Mouse (Mus musculus): Measurements from ENCODE around the gene Pfdn2. TPM values are rescaled to one million over a fixed set of nuclear protein-coding genes. Genes with fewer than 3 reads are reported as not detected.

Pfdn2 gene
- total and polyA plus RNA-seq, 3 experiments = 36.2 to 329 TPM; not detected in 1

DNA sequence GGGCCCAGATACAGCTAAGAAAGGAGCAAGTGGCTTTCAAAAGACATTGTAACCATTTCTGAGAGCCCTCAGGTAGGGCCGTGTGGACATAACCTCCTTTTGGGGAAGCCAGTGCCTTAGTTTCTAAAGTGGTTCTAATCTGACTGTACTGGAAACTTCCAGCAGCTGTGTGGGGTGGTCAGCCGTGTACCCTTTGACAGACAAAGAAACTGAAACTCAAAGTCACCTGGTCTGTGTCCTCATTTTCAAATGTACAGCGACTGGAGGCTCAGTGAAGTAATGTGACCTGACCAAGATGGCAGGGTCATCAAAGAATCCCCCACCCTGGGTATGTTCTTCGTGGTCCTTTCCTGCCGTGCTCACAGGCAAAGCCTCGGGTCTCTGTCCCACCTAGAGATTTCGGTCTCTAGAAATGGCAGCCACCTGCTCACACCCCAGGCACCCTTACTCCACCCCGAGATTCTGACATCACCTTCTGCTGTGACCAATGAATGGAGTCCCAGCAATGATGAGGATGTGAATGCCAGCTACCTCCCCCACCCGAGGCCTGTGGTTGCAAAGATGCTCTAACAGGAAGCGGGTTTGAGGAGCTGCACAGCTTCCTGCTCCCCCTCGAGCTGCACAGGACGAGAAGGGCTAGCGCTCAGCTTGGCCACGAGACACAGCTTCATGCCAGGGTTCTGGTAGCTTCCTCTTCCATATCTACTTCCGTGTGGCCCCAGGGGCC, 43.1 kb downstream of the Pfdn2 start, which contains the start of gene Arhgap30:
TSS of gene Arhgap30 (plus strand) at position 579 of the 727 bp plus-strand sequence.
- H3K27ac ChIP-seq (ENCODE audit: control insufficient read depth, low read depth, low read length) = peak within 1 kb of the TSS; percentile 51
- H3K9ac ChIP-seq (ENCODE audit: control insufficient read depth, low read depth, low read length, poor library complexity, severe bottlenecking) = peak within 1 kb of the TSS; percentile 78
- H3K4me1 ChIP-seq (ENCODE audit: control insufficient read depth in 1 of 2, insufficient read depth in 2 of 2, low read length in 2 of 2) = peaks cover 0 to 12% of the 10 kb centered on the region in 2 experiments
- TF ChIP-seq MYB (IDR thresholded peaks at IDR 0.05; ENCODE audit: low read depth, low read length) = no peak
- no peak for TF ChIP-seq BHLHE40 (IDR thresholded peaks at IDR 0.05; ENCODE audit: borderline replicate concordance, low read depth, low read length)
- peak in 1 of 2 experiments; percentile 43; a peak in 1 of 4 replicates for TF ChIP-seq EP300 (IDR thresholded peaks at IDR 0.05; ENCODE audit: low read depth in 1 of 2, low read length in 2 of 2)
- no peak for TF ChIP-seq ZMIZ1 (IDR thresholded peaks at IDR 0.05; ENCODE audit: low read depth, low read length)
- TF ChIP-seq ZNF384 (IDR thresholded peaks at IDR 0.05; ENCODE audit: low read depth, low read length) = no peak
- TF ChIP-seq TAL1 (IDR thresholded peaks at IDR 0.05; ENCODE audit: low read length) = no peak
- TF ChIP-seq POLR2AphosphoS5 (IDR thresholded peaks at IDR 0.05; ENCODE audit: borderline replicate concordance, low read depth, low read length) = no peak
- no peak; the same call in 1 of the 2 replicates for TF ChIP-seq USF1 (IDR thresholded peaks at IDR 0.05; ENCODE audit: low read depth, low read length)
- TF ChIP-seq MXI1 (IDR thresholded peaks at IDR 0.05; ENCODE audit: low read depth, low read length) = peak; percentile 39; the same call in 1 of the 2 replicates
- peak; percentile 59 for TF ChIP-seq NELFE (IDR thresholded peaks at IDR 0.05; ENCODE audit: low read depth, low read length)
- no peak for TF ChIP-seq JUND (IDR thresholded peaks at IDR 0.05; ENCODE audit: low read depth, low read length)
- TF ChIP-seq CHD1 (IDR thresholded peaks at IDR 0.05; ENCODE audit: low read depth, low read length) = no peak
- no peak for TF ChIP-seq ZC3H11A (IDR thresholded peaks at IDR 0.05; ENCODE audit: low read depth, low read length)
- TF ChIP-seq POLR2AphosphoS2 (IDR thresholded peaks at IDR 0.05; ENCODE audit: low read length) = peak; percentile 29; the same call in 1 of the 2 replicates
- peak; percentile 79 for TF ChIP-seq HCFC1 (IDR thresholded peaks at IDR 0.05; ENCODE audit: low read depth, low read length)
- TF ChIP-seq GABPA (IDR thresholded peaks at IDR 0.05; ENCODE audit: low read depth, low read length) = no peak
- 0 out of 2 replicates have a peak, but pooled peaks have one; percentile 28 for TF ChIP-seq ETS1 (IDR thresholded peaks at IDR 0.05; ENCODE audit: low read depth, low read length)
- TF ChIP-seq CHD2 (IDR thresholded peaks at IDR 0.05; ENCODE audit: low read length) = peak; percentile 34; the same call in 1 of the 2 replicates
- TF ChIP-seq SIN3A (IDR thresholded peaks at IDR 0.05; ENCODE audit: low read length) = no peak; the same call in 1 of the 2 replicates
- TF ChIP-seq USF2 (IDR thresholded peaks at IDR 0.05; ENCODE audit: borderline replicate concordance in 1 of 2, insufficient read depth in 1 of 2, low read depth in 1 of 2, low read length in 2 of 2) = no peak
- TF ChIP-seq GATA1 (IDR thresholded peaks at IDR 0.05; ENCODE audit: low read depth, low read length) = no peak; the same call in 1 of the 2 replicates
- TF ChIP-seq MAX (IDR thresholded peaks at IDR 0.05; ENCODE audit: low read length) = peak; percentile 48
- no peak for TF ChIP-seq UBTF (IDR thresholded peaks at IDR 0.05; ENCODE audit: borderline replicate concordance, insufficient read depth, low read depth, low read length)
- no peak for TF ChIP-seq RAD21 (IDR thresholded peaks at IDR 0.05; ENCODE audit: low read depth, low read length)
- TF ChIP-seq E2F4 (IDR thresholded peaks at IDR 0.05; ENCODE audit: borderline replicate concordance, low read depth, low read length) = no peak
- no peak for TF ChIP-seq ZKSCAN1 (IDR thresholded peaks at IDR 0.05; ENCODE audit: low read depth, low read length)
- no peak for TF ChIP-seq SMC3 (IDR thresholded peaks at IDR 0.05; ENCODE audit: low read depth, low read length)
- no peak for TF ChIP-seq CTCF (IDR thresholded peaks at IDR 0.05 in 2 of 3, conservative IDR thresholded peaks at IDR 0.05 in 1 of 3; ENCODE audit: control insufficient read depth in 1 of 3, insufficient read depth in 1 of 3, low read depth in 2 of 3, low read length in 3 of 3, poor library complexity in 1 of 3, severe bottlenecking in 1 of 3)
- TF ChIP-seq MEF2A (IDR thresholded peaks at IDR 0.05; ENCODE audit: extremely low read depth, insufficient replicate concordance, low read depth, low read length, poor library complexity, severe bottlenecking) = no peak
- peak; percentile 75 for TF ChIP-seq RCOR1 (IDR thresholded peaks at IDR 0.05; ENCODE audit: low read depth, low read length)
- no peak for TF ChIP-seq NRF1 (IDR thresholded peaks at IDR 0.05; ENCODE audit: insufficient read depth, low read depth, low read length, poor library complexity, severe bottlenecking)
- TF ChIP-seq POLR2A (IDR thresholded peaks at IDR 0.05; ENCODE audit: control insufficient read depth in 1 of 2, insufficient read depth in 1 of 2, low read depth in 1 of 2, low read length in 2 of 2, poor library complexity in 1 of 2) = peak; percentile 30 to 90; a peak in 2 of 4 replicates
- peak; percentile 83 for TF ChIP-seq ELF1 (IDR thresholded peaks at IDR 0.05; ENCODE audit: low read depth, low read length)
- TF ChIP-seq TBP (IDR thresholded peaks at IDR 0.05; ENCODE audit: low read depth, low read length) = peak; percentile 78
- TF ChIP-seq TCF12 (IDR thresholded peaks at IDR 0.05; ENCODE audit: low read depth, low read length) = no peak
- no peak for TF ChIP-seq KAT2A (conservative IDR thresholded peaks at IDR 0.05; ENCODE audit: low read depth, low read length)

More for the DNA sequence above, 43.1 kb downstream of the Pfdn2 start, which contains the start of gene Arhgap30:
- Histone ChIP-seq H3K79me2 (ENCODE audit: control insufficient read depth, insufficient read depth, low read length, poor library complexity) (peaks cover 19% of the 10 kb centered on the region), H3K9me3 (replicated peaks; ENCODE audit: insufficient read depth, low read length) (no peaks in the 10 kb centered on the region), H3K4me3 (ENCODE audit: control insufficient read depth in 1 of 2, insufficient read depth in 1 of 2, low read depth in 2 of 2, low read length in 2 of 2) (peak within 1 kb of the TSS; percentile 62 to 94), H3K36me3 (ENCODE audit: control insufficient read depth in 1 of 2, insufficient read depth in 2 of 2, low read length in 2 of 2) (peaks cover 0 to 7% of the 10 kb centered on the region in 2 experiments; a peak in 2 of 4 replicates), H3K27me3 (ENCODE audit: control insufficient read depth in 1 of 2, insufficient read depth in 2 of 2, low read length in 2 of 2) (no peaks in the 10 kb centered on the region)
- peak; percentile 96 for DNase-seq (ENCODE audit: low read depth, low spot score)
